Mouse (Mus musculus): Measurements from ENCODE around the gene Nme7. TPM values are rescaled to one million over a fixed set of nuclear protein-coding genes. Genes with fewer than 3 reads are reported as not detected.

Nme7 gene
- total and polyA plus RNA-seq, 2 experiments from 2014 or later = 9.0 to 10.5 TPM

DNA sequence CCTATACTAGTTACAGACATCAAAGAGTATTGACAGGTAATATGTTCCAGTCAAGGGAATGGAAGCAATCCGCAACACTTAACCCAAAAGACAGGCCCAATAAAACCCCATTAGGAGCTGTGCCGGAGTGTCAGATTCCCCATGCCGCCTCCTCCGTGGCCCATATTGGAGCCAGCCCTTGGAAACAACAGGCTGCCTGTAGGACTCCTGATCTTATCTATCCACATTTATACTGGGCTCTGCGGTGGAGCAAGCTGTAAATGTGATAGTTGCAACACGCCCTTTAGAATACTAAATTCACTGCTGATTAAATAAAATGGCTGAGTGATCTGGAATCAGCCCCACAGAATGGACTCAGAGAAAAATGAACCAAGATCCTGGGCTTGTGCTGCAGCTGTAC, 130.1 kb downstream of the Nme7 start:
- H3K4me1 ChIP-seq (ENCODE audit: control insufficient read depth, insufficient read depth) = no peaks in the 10 kb centered on the region
- no peak overlapping the region for H3K4me2 ChIP-seq (ENCODE audit: low read depth, low read length)
- DNase-seq (ENCODE audit: low spot score) (no peak), ATAC-seq (ENCODE audit: insufficient read depth, low read depth) (no peak)
- no peak overlapping the region for H3K9ac ChIP-seq (replicated peaks; ENCODE audit: low read depth, low read length)
- no peak overlapping the region for H3K27ac ChIP-seq (ENCODE audit: low read depth)
- TF ChIP-seq CTCF (IDR thresholded peaks at IDR 0.05; ENCODE audit: low read depth) (no peak), EP300 (IDR thresholded peaks at IDR 0.05; ENCODE audit: low read depth) (no peak)
- WGBS = 47% methylated on average over 6 of the region's 6 CpGs
- no peaks in the 10 kb centered on the region for H3K9me3 ChIP-seq (replicated peaks; ENCODE audit: control insufficient read depth, low read length)
- H3K36me3 ChIP-seq (replicated peaks; ENCODE audit: control insufficient read depth, insufficient read depth, low read length) = peaks cover 31% of the 10 kb centered on the region
- no peak overlapping the region for H3K4me3 ChIP-seq (ENCODE audit: low read depth, low read length)
- H3K27me3 ChIP-seq (ENCODE audit: control insufficient read depth, insufficient read depth, low read length) = no peaks in the 10 kb centered on the region

GRCm38 (mm10) chr1:164436749-164437148, 132.8 kb downstream of the Nme7 start:
- no peak for DNase-seq (ENCODE audit: low spot score)
- H3K9me3 ChIP-seq (replicated peaks; ENCODE audit: control insufficient read depth, low read length) = no peaks in the 10 kb centered on the region
- no peak overlapping the region for H3K9ac ChIP-seq (replicated peaks; ENCODE audit: low read depth, low read length)
- 85% methylated on average over 7 of the region's 7 CpGs for WGBS
- no peak for ATAC-seq (ENCODE audit: insufficient read depth, low read depth)
- no peak overlapping the region for H3K4me2 ChIP-seq (ENCODE audit: low read depth, low read length)
- H3K4me1 ChIP-seq (ENCODE audit: control insufficient read depth, insufficient read depth) = no peaks in the 10 kb centered on the region
- H3K27ac ChIP-seq (ENCODE audit: low read depth) = no peak overlapping the region
- TF ChIP-seq CTCF (IDR thresholded peaks at IDR 0.05; ENCODE audit: low read depth) = no peak
- TF ChIP-seq EP300 (IDR thresholded peaks at IDR 0.05; ENCODE audit: low read depth) = no peak
- H3K27me3 ChIP-seq (ENCODE audit: control insufficient read depth, insufficient read depth, low read length) = no peaks in the 10 kb centered on the region
- H3K4me3 ChIP-seq (ENCODE audit: low read depth, low read length) = no peak overlapping the region
- H3K36me3 ChIP-seq (replicated peaks; ENCODE audit: control insufficient read depth, insufficient read depth, low read length) = peaks cover 58% of the 10 kb centered on the region

- no peak for ATAC-seq (ENCODE audit: insufficient read depth, low read depth)
- H3K4me3 ChIP-seq (ENCODE audit: low read depth, low read length) = no peak overlapping the region
- TF ChIP-seq CTCF (IDR thresholded peaks at IDR 0.05; ENCODE audit: low read depth) (no peak), EP300 (IDR thresholded peaks at IDR 0.05; ENCODE audit: low read depth) (no peak)
- no peak overlapping the region for H3K4me2 ChIP-seq (ENCODE audit: low read depth, low read length)
- H3K9ac ChIP-seq (replicated peaks; ENCODE audit: low read depth, low read length) = no peak overlapping the region
- peaks cover 86% of the 10 kb centered on the region for H3K36me3 ChIP-seq (replicated peaks; ENCODE audit: control insufficient read depth, insufficient read depth, low read length)
- H3K4me1 ChIP-seq (ENCODE audit: control insufficient read depth, insufficient read depth) = no peaks in the 10 kb centered on the region
- WGBS = 77% methylated on average over 6 of the region's 6 CpGs
- no peaks in the 10 kb centered on the region for H3K27me3 ChIP-seq (ENCODE audit: control insufficient read depth, insufficient read depth, low read length)
- no peak for DNase-seq (ENCODE audit: low spot score)
- H3K27ac ChIP-seq (ENCODE audit: low read depth) = no peak overlapping the region
- no peaks in the 10 kb centered on the region for H3K9me3 ChIP-seq (replicated peaks; ENCODE audit: control insufficient read depth, low read length)
Observed at GRCm38 (mm10) chr1:164440230-164440629, 136.3 kb downstream of the Nme7 start.

GRCm38 (mm10) chr1:164440708-164441407, 136.9 kb downstream of the Nme7 start:
- H3K27ac ChIP-seq (ENCODE audit: low read depth) = no peak overlapping the region
- TF ChIP-seq CTCF (IDR thresholded peaks at IDR 0.05; ENCODE audit: low read depth) (no peak), EP300 (IDR thresholded peaks at IDR 0.05; ENCODE audit: low read depth) (no peak)
- peaks cover 86% of the 10 kb centered on the region for H3K36me3 ChIP-seq (replicated peaks; ENCODE audit: control insufficient read depth, insufficient read depth, low read length)
- H3K4me3 ChIP-seq (ENCODE audit: low read depth, low read length) = no peak overlapping the region
- H3K4me2 ChIP-seq (ENCODE audit: low read depth, low read length) = no peak overlapping the region
- ATAC-seq (ENCODE audit: insufficient read depth, low read depth) (no peak), DNase-seq (ENCODE audit: low spot score) (no peak)
- no peaks in the 10 kb centered on the region for H3K27me3 ChIP-seq (ENCODE audit: control insufficient read depth, insufficient read depth, low read length)
- H3K9me3 ChIP-seq (replicated peaks; ENCODE audit: control insufficient read depth, low read length) = no peaks in the 10 kb centered on the region
- WGBS = 55% methylated on average over 11 of the region's 11 CpGs
- no peaks in the 10 kb centered on the region; the same call in 1 of the 2 replicates for H3K4me1 ChIP-seq (ENCODE audit: control insufficient read depth, insufficient read depth)
- H3K9ac ChIP-seq (replicated peaks; ENCODE audit: low read depth, low read length) = no peak overlapping the region

DNA sequence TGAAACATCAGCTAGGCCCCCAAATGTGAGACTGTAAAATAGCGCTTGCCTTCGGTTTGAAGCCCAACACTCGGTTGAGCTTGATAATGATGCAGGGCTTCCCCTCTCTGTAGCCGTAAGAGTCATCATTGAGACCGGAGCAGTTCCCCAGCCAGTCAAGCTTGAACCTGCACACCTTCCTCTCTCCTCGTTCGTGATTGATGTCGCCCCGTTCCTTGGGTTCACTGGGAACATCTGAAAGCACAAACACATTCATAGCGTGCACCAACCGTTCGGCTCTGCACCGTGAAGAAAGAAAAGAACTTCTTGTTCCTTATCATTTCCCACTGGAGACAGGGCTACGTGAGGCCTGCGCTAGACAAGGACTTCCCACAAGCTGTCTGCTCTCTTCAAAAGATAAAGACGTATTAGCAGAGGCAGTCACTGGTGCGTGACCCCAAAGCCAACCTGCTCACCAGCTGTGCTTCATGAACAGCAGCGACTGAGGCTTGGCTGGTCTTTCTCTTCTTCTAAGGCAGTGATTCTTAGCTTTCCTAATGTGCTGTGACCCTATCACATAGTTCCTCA, 137.6 kb downstream of the Nme7 start:
- ATAC-seq (ENCODE audit: insufficient read depth, low read depth) = no peak
- no peak overlapping the region for H3K27ac ChIP-seq (ENCODE audit: low read depth)
- TF ChIP-seq EP300 (IDR thresholded peaks at IDR 0.05; ENCODE audit: low read depth) (no peak), CTCF (IDR thresholded peaks at IDR 0.05; ENCODE audit: low read depth) (no peak)
- H3K4me3 ChIP-seq (ENCODE audit: low read depth, low read length) = no peak overlapping the region
- peaks cover 81% of the 10 kb centered on the region for H3K36me3 ChIP-seq (replicated peaks; ENCODE audit: control insufficient read depth, insufficient read depth, low read length)
- H3K27me3 ChIP-seq (ENCODE audit: control insufficient read depth, insufficient read depth, low read length) = no peaks in the 10 kb centered on the region
- H3K4me1 ChIP-seq (ENCODE audit: control insufficient read depth, insufficient read depth) = no peaks in the 10 kb centered on the region; the same call in 1 of the 2 replicates
- H3K9me3 ChIP-seq (replicated peaks; ENCODE audit: control insufficient read depth, low read length) = no peaks in the 10 kb centered on the region
- H3K9ac ChIP-seq (replicated peaks; ENCODE audit: low read depth, low read length) = no peak overlapping the region
- no peak overlapping the region for H3K4me2 ChIP-seq (ENCODE audit: low read depth, low read length)
- 40% methylated on average over 18 of the region's 18 CpGs for WGBS
- no peak for DNase-seq (ENCODE audit: low spot score)

All from heart, postnatal 0 days (tissue).